Mouse (Mus musculus) frontal cortex, postnatal 10 days (tissue): ENCODE results near the gene Arhgef11.
A peak's percentile ranks its signal among the peaks of the same experiment; 100 is the strongest.
"Not testable (repeated sequence)": the region's sequence is repeated elsewhere in the genome, so short reads cannot be mapped to it uniquely, and the experiment has no call there.

Source experiments
- DNase-seq, 2 experiments: peaks; one replicate each; pipeline ENCODE4 v3.0.0; 2022; ENCODE audit warnings: low spot score in 2 of 2, mixed read lengths in 1 of 2

Arhgef11 gene

DNA sequence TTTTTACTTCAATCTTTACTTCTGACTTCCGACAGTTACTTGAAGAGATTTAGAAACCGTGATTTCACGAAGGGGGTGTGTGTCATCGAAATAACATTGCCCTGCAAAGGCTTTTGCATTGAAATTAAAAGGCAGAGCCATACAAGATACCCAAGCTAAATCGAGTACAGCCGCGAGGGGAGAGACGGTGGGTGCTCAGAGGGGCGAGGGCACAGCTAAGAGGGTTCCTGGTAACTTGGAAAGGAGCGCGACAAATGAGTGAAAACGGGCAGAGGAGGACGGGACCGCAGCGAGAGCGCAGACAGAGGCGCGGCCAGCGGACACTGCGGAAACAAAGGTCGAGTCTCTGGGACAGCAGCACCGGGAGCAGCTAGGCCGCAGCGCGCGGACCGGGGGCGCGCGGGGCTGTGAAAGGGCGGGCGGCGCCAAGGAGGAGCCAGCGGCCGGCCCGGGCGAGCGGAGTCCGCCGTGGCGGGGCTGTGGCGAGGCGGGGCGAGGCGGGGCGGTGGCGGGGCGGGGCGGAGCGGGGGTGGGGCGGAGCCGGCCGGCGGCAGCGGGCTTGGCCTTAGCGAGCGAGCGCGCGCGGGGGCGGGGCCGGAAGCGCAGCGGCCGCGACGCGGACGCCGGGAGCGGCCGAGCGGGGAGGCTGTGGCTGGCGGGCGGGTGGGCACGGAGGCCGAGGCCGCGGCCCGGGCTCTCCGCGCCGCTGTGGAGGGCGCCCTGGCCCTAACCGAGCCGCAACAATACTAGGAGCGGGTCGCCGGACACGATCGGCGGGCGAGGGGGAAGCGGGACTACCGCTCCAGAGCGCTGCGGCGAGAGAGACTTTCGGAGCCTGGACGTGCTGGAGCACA lies at the start of gene Arhgef11:
Arhgef11 (plus strand) TSS at position 603 of the 854 bp plus-strand sequence.
- peak; percentile 33 to 72 for DNase-seq

DNA sequence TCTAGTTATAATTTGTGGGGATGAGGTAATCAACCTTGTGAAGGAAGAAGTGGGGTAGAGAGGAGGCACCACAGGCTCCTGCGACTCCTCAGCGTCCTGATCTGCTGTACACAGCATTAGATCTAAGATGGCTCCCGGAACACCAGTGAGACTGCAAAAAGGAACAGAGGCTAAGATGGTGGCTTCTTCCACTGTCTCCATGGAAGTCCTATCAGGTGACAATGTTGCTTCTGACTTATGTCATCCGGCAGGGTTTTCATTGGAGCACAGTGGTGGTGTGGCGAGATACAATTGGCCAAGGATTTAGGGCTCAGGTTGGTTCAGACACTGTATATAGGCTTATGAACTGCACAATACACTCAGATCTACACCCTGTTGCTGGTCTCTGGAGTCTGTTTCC lies 48.7 kb upstream of the Arhgef11 start:
- no peak for DNase-seq

DNA sequence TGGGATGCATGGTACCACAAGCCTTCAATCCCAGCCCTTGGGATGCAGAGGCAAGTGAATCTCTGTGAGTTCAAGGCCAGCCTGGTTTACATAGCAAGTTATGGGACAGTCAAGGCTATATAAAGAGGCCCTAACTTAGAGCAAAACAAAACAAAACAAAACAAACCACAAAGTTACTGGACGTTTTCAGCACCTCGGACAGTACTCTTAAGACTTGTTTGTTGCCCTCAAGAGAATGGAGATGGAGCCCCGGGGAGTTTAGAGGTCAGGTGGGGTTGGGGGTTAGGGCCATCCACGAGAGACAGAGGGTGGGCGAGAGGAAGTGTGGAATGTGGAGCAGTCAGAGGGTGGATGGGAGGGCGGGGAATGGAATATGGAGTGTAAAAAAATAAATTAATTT lies 41.6 kb upstream of the Arhgef11 start:
- DNase-seq: no peak

DNA sequence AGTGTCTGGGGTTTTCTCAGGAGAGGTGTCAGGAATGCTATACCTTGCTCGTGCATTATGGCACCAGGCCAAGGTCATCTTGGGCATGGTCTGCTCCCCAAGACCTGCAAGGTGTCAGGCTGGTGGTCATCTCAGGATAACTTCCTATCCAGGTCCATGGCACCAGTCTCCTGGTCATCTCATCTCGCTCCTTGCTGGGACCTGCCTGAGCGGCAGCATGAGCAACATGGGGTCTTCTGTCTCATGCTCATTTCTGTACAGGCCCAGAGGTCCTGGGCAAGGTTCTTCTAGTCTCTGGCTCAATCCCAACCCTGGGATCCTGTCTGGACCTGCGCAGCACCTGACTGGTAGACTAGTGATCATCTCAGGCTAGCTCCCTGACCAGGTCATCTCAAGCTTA lies 35.1 kb upstream of the Arhgef11 start:
- DNase-seq: no peak

DNA sequence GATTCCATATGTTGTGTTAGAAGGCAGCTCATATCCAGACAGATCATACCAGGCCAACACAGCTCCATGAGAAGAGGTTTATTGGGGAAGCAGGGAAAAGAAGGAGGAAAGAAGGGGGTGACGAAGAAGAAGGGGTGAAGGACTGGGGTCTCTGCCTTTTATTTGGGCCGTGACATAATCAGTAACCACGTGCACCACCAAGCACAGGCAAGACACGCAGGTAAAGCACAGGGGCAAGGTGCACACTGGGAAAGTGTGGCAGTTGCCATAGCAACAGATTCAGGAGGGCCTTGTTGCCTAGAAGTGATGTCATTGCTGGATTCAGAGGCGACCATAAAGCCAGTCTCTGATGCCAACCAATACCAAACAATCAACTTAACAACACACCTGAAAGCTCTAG lies 23.6 kb upstream of the Arhgef11 start:
- no peak for DNase-seq

DNA sequence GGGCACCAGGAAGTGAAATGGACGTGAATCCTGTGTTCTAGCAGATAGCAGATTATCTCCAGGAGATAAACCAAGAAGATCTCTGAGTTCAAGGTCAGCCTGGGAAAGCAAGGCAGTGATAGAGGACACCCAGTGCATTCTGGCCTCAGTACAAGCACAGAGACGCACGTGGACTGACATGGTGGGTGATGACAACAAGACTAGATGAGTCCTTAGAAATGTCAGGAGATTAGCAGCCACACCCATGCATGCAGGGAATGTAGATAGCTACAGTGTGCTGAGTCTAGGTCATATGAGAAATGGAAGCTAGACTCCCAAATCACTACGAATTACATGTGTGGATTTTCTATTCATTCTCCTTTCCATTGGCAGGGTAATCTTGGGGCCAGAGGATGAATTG lies 22.0 kb upstream of the Arhgef11 start:
- DNase-seq: not testable (repeated sequence)

DNA sequence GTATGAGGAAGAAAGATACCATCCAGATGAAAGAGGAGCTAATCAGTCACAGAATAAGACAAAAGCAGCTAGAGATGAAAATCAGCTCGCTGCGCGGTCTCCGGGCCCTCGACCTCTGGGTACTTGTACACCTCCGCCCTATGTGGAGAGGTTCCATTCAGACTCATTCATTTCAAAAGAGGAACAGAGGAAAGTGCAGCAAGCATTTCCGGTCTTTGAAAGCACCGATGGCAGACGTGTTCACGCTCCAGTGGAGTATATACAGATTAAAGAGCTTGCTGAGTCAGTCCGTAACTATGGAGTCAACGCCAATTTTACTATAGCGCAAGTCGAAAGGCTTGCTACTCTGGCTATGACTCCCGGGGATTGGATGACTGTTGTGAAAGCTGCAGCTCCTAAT lies 16.3 kb upstream of the Arhgef11 start:
- DNase-seq: not testable (repeated sequence)

DNA sequence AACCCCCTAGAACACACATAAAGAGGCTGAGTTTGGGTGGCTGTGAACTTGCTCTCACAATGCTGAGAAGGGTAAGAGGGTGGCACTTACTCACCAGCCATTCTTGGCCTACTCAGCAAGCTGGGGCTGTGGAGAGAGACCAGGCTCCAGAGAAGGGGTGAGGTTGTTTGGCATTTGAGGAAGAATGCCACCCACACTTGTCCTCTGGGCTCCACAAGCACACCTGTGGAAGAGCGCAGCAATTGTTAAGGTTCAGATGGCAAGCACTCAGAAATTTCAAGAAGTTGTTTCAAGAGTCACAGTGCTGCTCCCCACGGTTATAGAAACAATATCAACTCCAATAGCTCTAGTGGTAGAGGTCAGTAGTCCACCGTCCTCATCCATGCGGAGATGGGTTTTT lies 1.0 kb upstream of the Arhgef11 start:
- no peak for DNase-seq

DNA sequence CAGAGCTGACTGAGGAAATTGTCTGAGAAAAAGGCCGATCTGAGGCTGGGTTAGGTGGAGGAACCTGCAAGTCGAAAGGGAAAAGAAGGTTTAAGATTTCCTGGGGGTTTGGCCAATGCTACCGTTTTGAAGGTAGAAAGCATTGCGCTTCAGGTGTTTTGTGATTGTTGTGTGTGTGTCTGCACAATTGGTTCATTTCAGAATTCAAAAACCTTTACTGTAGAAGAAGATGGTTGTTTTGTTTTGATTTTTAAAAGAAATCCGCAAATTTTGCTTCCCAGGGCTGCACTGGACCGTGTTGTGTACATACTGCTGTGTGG lies 412 bp downstream of the Arhgef11 start:
- DNase-seq: no peak

DNA sequence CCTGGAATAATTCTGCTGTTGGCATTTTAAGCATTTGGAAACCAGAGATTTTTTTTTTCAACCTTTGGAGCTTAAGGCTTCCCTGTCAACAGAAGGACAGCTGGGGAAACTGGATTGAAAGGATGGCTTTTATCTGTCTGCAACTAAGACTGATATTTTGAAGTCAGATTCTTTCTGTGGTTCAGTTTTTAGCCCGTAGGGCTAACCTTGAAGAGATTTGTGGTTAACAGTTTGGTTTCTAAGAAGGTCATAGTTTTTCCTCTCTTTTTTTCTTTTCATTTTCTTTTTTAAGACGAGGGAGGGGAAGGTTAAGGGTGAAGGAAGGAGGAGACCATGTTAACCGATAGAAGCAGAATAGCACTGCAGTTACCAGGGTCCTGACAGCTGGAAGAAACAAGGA lies 881 bp downstream of the Arhgef11 start:
- DNase-seq: no peak

DNA sequence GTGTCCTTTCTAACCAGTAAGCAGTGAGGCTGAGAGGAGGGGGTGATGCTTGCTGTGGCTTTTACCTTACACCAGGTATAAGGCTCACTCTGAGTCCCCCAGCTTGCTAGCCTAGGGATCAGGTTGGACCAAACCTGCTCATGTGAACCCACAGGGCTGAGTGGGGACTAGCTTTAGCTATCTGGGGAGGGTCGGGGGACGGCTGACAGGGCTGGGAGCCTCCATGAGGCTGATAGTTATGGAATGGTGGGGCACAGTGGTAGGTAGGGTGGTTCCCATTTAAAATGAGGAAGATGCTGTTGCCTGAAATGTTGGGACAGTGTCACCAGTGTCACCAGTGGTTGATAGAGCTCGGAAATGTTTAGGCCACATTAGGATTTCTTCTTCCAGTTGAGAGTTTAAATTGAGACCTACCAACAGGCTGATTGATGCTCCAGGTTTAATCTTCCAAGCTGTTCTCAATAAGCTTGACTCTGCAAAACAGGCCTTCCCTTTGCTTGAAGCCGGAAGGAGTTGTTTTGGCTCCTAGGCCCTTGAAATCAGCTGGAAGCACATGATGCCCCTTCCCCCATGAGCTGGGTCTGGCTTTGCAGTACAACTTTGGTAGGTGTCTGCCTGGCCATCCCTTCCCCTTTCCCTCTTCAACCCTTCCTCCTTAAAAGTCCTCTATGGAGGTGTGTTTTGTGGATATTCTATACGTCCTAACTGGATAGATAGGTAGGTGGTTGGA lies 1.8 kb downstream of the Arhgef11 start:
- DNase-seq: no peak

DNA sequence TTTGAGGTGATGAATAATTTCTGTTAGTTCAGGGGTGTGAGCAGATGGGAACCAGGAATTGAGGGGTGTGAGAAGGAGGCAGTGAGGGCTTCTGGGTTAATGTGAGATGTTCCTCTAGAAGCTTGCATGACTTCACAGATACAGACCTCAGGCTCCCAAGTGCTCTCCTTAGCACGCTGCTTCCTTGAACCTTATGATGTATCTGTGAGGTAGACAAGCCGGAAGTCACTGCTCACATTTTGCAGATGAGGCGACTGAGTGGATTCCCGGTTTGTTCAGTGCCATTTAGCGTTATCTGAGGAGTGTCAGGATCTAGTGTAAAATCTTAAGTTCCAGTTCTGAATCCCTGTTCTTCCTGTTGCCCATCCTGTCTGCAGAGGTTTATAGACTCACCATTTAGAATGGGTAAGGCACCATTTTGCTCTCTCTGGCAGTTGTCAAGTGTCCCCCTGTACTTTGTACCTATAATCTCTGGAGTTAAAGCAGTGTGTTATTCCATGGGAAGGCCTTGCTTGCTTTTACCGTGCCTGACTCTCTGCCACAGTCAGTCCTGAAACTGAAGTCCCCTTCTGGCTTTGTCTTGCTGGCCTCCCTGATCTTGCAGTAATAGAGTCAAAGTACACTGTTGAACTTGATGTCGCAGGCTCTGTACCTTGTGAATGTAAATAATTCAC lies 3.0 kb downstream of the Arhgef11 start:
- DNase-seq: no peak

DNA sequence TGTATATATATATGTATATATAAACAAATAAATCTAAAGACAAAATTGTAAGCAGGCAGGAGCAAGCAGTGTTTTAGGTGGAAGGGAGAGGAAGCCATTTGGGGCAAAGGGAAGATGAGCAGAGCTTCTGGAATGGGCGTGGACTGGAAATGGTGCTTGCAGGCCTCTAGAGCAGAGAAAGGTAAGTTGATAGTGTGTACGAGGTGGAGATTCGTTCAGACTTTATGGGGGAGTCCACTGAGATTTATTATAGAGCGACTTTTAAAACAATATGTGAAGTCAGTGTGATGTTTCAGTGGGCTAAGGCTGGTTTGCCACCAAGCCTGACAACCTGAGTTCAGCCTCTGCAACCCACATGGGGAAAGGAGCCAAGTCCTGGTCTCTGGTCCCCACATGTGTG lies 7.5 kb downstream of the Arhgef11 start:
- DNase-seq: no peak

DNA sequence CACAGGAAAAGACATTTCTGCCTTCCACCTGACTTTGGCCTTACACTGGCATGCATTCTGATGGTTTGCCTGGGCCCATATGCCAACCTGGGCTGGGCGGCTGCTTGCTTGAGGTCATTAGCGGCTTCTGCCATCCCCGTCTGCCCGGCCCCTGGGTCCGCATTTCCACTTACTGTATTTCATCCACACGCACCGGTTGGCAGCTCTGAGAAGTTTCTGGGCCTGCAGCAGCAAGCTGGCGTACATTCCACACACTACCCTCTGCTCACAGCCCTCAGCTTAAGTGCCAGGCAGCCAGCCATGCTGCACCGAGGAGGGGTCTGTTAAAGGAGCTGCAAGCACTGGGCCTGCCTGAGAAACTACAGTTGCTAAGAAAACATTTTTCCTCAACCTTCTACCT lies 13.5 kb downstream of the Arhgef11 start:
- no peak for DNase-seq

DNA sequence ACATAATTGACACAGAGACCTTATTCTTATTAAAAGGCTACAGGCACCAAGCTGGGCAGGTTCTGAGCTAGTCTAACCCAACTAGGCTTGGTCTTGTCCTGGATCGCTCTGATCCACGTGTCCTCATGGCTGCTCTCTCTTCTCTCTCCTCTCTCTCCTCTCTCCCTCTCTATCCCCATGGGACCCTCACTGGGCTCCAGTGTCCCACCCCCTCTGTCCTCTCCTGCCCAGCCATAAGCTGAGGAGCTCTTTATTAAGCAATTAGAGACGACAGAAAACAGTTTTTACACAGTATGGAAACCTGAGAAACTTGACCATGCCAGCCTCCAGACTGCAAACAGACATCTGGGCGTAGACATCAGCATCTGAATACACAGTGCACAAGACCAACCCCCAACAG lies 14.0 kb downstream of the Arhgef11 start:
- DNase-seq: no peak

DNA sequence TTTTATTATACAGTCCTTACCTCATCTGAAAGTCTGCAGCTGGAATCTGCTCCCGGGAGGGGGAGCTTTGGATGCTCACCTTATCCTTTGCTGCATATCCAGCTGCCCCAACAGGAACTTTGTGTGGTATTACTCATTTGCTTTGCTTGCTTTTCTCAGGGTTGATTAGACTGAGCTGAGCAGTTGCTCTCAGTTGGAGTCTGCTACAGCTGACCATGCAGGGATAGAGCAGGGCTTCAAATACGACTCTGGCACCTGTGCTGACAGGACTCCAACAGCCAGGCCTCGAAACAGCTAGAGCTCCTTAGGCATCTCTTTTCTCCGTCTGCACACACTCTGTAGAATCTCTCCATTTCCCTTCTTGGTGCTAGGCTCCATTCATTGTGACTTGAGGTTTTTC lies 18.2 kb downstream of the Arhgef11 start:
- DNase-seq: no peak

DNA sequence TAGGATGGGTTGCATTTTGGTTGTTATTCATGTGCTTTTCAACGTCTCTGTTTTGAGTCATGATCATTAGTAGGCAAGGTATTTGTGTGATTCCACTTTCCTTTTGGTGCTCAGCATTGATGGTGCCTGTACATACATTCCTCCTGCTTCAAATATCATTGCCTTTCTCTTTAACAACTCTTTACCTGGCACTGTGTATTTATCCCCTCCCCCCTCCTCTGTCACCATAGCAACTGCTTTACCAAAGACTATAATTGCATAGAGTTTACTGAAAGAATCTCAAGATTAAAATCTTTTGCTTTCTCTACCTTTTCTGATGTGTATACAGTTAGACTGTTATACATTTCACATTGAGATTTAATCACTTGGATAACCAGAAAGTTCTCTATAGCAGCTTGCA lies 26.1 kb downstream of the Arhgef11 start:
- no peak for DNase-seq

DNA sequence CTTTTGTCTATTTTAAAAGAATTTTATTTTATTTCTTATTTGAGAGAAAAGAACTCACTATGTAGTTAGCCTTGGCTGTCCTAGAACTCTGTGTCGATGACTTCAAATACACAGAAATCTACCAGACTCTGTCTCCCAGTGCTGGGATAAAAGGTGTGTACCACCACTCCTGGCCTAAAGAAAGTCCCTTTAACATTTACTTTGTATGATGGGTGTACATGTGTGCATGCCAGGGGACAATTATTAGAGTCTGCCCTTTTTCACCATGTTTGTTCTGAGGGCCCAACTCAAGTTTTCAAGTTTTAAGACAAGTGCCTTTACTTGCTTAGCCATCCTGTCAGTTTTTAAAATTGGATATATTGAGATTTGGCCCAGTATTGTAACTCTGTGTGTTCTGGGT lies 28.8 kb downstream of the Arhgef11 start:
- DNase-seq: no peak

DNA sequence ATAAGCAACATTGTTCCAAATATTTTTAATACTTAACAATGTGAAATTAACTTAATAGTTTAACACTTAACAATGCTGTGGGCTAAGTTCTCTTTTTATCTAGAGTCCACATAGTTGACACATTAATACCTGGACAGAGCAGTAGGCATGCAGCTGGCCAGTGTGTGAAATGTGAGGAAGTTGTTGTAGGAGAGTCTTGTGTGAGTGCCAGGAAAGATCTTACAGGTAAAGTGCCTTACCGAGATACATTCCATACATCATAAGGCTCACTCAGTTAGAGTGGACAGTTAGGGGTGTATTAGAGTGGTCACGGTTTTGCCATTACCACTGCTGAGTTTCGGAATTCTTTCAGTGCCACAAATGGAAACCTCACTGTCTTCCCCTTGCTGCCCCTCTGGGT lies 31.7 kb downstream of the Arhgef11 start:
- no peak for DNase-seq

DNA sequence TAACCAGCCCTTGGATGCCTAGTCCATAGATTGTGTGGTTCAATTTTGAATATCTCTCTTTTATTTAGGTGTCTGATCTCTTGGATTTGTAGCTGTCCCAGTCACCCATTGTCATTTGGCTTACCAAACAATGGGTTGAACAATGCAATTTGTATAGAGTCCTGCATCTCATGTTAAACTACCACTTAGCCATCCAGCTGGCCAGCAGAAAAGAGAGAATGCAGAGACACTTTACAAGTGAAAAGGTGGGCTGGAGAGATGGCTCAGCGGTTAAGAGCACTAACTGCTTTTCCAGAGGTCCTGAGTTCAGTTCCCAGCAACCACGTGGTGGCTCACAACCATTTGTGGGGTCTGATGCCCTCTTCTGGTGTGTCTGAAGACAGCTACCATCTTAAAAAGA lies 41.0 kb downstream of the Arhgef11 start:
- no peak for DNase-seq

DNA sequence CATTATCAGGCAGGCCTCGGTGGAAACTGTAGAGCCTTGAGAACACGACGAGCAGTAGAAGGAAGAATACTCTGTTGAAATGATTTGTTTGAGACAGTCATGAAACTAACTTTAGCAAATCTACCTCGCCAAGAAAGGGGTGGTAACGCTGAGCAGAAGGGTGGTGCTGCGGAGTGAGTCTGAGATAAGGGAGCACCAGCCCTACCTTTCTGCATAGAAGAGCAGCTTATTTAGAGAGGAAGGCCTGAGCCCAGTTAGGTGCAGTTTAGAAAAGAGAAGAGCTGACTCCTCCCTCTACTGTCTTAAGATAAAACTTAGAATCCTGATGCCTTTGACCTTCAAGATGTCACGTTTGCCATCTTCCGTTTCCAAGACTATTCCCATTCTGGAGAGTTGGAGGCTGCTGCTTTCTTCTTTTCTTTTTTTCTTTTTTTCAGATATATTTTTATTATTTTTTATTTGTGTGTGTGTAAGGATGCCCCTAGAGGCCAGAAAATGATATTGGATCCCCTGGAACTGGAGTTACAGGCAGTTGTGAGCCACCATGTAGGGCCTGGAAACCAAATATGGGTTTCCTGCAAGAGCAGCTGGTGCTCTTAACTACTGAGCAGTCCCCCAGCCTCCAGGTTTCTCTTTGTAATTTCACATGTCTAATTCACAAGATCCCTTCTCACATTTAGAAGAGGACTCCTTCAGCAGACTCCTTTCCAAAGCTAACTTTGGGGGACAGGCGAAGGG lies 42.5 kb downstream of the Arhgef11 start:
- DNase-seq: no peak

DNA sequence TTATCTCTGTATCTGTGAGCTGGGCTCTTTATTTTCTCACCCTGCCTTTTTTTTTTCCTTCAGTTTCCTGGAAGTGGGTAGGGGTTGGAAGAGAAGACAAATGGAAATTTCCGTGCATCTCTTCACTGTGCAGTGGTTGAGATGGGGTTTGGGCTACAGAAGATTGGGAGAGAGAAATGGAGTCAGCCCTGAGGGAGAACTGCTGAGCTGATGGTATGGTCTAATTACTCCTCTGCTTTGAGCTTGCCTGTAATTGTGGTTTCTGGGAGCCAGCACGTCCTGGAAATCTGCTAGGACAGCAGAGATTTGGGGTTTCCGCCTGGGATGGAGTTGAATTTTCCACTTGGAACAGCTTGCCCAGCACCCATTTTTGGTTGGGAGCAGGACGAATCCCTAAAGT lies 43.1 kb downstream of the Arhgef11 start:
- DNase-seq: no peak
